9 mouse cellular contexts compared by ENCODE assay signal in the genomic region with DNA sequence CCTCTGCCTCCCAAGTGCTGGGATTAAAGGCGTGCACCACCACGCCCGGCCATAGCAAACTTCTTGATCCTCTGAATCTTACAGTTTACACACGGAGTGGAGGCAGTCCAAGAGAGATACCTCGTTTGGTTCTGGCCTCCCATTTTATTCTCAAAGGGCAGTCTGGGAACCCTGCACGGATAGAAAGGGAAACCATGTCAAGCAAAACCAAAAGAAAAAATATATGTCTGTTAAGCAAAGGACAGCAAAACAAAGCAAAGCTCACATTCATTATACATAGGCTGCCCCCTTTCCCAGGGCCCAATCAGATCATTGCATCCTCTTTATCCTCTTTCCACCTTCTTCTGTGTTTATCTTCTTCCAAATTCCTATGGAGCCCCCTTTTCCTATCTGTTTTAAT. TPM values are rescaled to one million over a fixed set of nuclear protein-coding genes. Genes with fewer than 3 reads are reported as not detected.
DNase-seq lines count a peak whose midpoint lies in the region; ATAC-seq and TF ChIP-seq lines count a peak whose summit lies in the region.
"Had no signal": no experiment of that assay in that cellular context is flagged by ENCODE, and none has a peak within 500 bp of the region (broad histone marks: within the 10 kb centered on the region; RNA-seq: fewer than 3 reads in every experiment).

No protein-coding gene starts in this region.

- no peaks in the 10 kb centered on the region for H3K4me1 ChIP-seq in limb, embryonic 11.5 days (ENCODE audit: control insufficient read depth, insufficient read depth, low read length)
- H3K4me1 ChIP-seq in limb, embryonic 10.5 days: no peaks in the 10 kb centered on the region
- H3K4me1 ChIP-seq in kidney, embryonic 14.5 days (ENCODE audit: control insufficient read depth, insufficient read depth, low read length): no peaks in the 10 kb centered on the region

- H3K27ac ChIP-seq in limb, embryonic 11.5 days (replicated peaks; ENCODE audit: low read depth, low read length): no peak overlapping the region
- no peak overlapping the region for H3K27ac ChIP-seq in limb, embryonic 10.5 days
- H3K27ac ChIP-seq in gastrocnemius, adult 2 months: no peak overlapping the region
- H3K27ac ChIP-seq in kidney, embryonic 14.5 days (ENCODE audit: low read depth, low read length): no peak overlapping the region

- TF ChIP-seq CTCF in gastrocnemius, adult 2 months (IDR thresholded peaks at IDR 0.05): no peak

- 86% methylated on average over 6 of the region's 6 CpGs for WGBS in limb, embryonic 11.5 days
- 82% methylated on average over 6 of the region's 6 CpGs for WGBS in limb, embryonic 10.5 days
- 83% methylated on average over 6 of the region's 6 CpGs for WGBS in kidney, embryonic 14.5 days

- H3K9me3 ChIP-seq in limb, embryonic 11.5 days (ENCODE audit: control insufficient read depth, low read length): no peaks in the 10 kb centered on the region
- H3K9me3 ChIP-seq in limb, embryonic 10.5 days (replicated peaks): no peaks in the 10 kb centered on the region
- no peaks in the 10 kb centered on the region; the same call in 1 of the 2 replicates for H3K9me3 ChIP-seq in kidney, embryonic 14.5 days (ENCODE audit: control insufficient read depth, low read length)

- H3K9ac ChIP-seq in limb, embryonic 11.5 days (ENCODE audit: low read length): no peak overlapping the region
- H3K9ac ChIP-seq in kidney, embryonic 14.5 days (ENCODE audit: low read depth, low read length): no peak overlapping the region

- DNase-seq in cerebellum, adult 9-10 months: peak; percentile 36
- no peak for DNase-seq in cerebellum, adult 11 months
- DNase-seq in limb, embryonic 11.5 days (ENCODE audit: low spot score): peak; percentile 23
- DNase-seq in limb, embryonic 10.5 days (ENCODE audit: low spot score): no peak
- peak; percentile 52 for DNase-seq in MEL-GATA-1-ER (ENCODE audit: extremely low read depth, low read depth)
- peak; percentile 15 to 36 for DNase-seq in spleen, postnatal 36 days (ENCODE audit: low spot score in 2 of 2)
- DNase-seq in gastrocnemius, adult 2 months: no peak

- no peak overlapping the region for H3K4me2 ChIP-seq in limb, embryonic 11.5 days (ENCODE audit: low read depth, severe bottlenecking)
- H3K4me2 ChIP-seq in kidney, embryonic 14.5 days (replicated peaks; ENCODE audit: low read depth, low read length): no peak overlapping the region

- no peaks in the 10 kb centered on the region for H3K27me3 ChIP-seq in limb, embryonic 11.5 days (ENCODE audit: control insufficient read depth, insufficient read depth, low read length)
- no peaks in the 10 kb centered on the region for H3K27me3 ChIP-seq in limb, embryonic 10.5 days (ENCODE audit: low read depth, poor library complexity, severe bottlenecking)
- H3K27me3 ChIP-seq in kidney, embryonic 14.5 days (ENCODE audit: control insufficient read depth, insufficient read depth, low read length): no peaks in the 10 kb centered on the region
- H3K27me3 ChIP-seq: Patski had no signal

- no peak for ATAC-seq in limb, embryonic 11.5 days (ENCODE audit: insufficient number of reproducible peaks, low FRiP score, low TSS enrichment, low read depth)
- ATAC-seq in kidney, embryonic 14.5 days (ENCODE audit: low FRiP score, low TSS enrichment): no peak

- intact Hi-C loops in gastrocnemius, adult 2 months (cut with DNase I): no loop called here

- no peak overlapping the region for H3K4me3 ChIP-seq in limb, embryonic 11.5 days (ENCODE audit: low read depth, low read length)
- H3K4me3 ChIP-seq in limb, embryonic 10.5 days: no peak overlapping the region
- no peak overlapping the region for H3K4me3 ChIP-seq in gastrocnemius, adult 2 months
- H3K4me3 ChIP-seq in kidney, embryonic 14.5 days (ENCODE audit: low read length): no peak overlapping the region

- no peaks in the 10 kb centered on the region for H3K36me3 ChIP-seq in limb, embryonic 11.5 days (ENCODE audit: control insufficient read depth, insufficient read depth, low read length)
- no peaks in the 10 kb centered on the region for H3K36me3 ChIP-seq in limb, embryonic 10.5 days
- H3K36me3 ChIP-seq in kidney, embryonic 14.5 days (ENCODE audit: control insufficient read depth, insufficient read depth, low read length): no peaks in the 10 kb centered on the region

RNA-seq across cellular contexts. Expression of gene Ndufb3, which starts 27.6 kb away (rescaled TPM):
- polyA plus RNA-seq in limb, embryonic 11.5 days (2014; fragmentation: Nextera tagmentation; extraction: Ambion mirVana): 144 and 149 TPM in 2 replicates
- 140 and 144 TPM in 2 replicates for polyA plus RNA-seq in limb, embryonic 10.5 days (2016; fragmentation: Nextera tagmentation; extraction: Ambion mirVana)
- 100 to 1,000 TPM; 137 to 239 TPM for total RNA-seq in gastrocnemius, adult 2 months (2021)
- 174 and 250 TPM in 2 replicates for polyA plus RNA-seq in kidney, embryonic 14.5 days (2014; fragmentation: Nextera tagmentation; extraction: Ambion mirVana)

RNA-seq across cellular contexts. Expression of gene Fam126b, which starts 27.7 kb away (rescaled TPM):
- 6.5 and 7.0 TPM in 2 replicates for polyA plus RNA-seq in limb, embryonic 11.5 days (2014; fragmentation: Nextera tagmentation; extraction: Ambion mirVana)
- 4.8 and 6.0 TPM in 2 replicates for polyA plus RNA-seq in limb, embryonic 10.5 days (2016; fragmentation: Nextera tagmentation; extraction: Ambion mirVana)
- total RNA-seq in gastrocnemius, adult 2 months (2021): 10 to 100 TPM in 1 of 2 experiments, 1 to 10 TPM in 1; 7.8 to 14.2 TPM
- polyA plus RNA-seq in kidney, embryonic 14.5 days (2014; fragmentation: Nextera tagmentation; extraction: Ambion mirVana): 6.1 and 9.6 TPM in 2 replicates

Comparison
In these comparisons a context has a peak if more than half of its experiments do, and no peak if none do; other contexts are left out.
1. DNase-seq: peak in cerebellum, adult 9-10 months (single experiment), limb, embryonic 11.5 days (single experiment), MEL-GATA-1-ER (single experiment) and spleen, postnatal 36 days (2 of 2); none in cerebellum, adult 11 months (single experiment), limb, embryonic 10.5 days (single experiment) and gastrocnemius, adult 2 months (single experiment).